Mouse (Mus musculus): ENCODE data around the gene Optc.
A peak's percentile ranks its signal among the peaks of the same experiment; 100 is the strongest.

The Optc gene

GRCm38 (mm10) chr1:133917456-133918087 lies 9.8 kb upstream of the Optc start:
- DNase-seq, result peak; percentile 51

- peak; percentile 80 for DNase-seq
Measured at GRCm38 (mm10) chr1:133915723-133916355, 8.0 kb upstream of the Optc start.

GRCm38 (mm10) chr1:133915115-133915514 lies 7.3 kb upstream of the Optc start:
- DNase-seq, result no peak

GRCm38 (mm10) chr1:133913018-133913417 lies 5.2 kb upstream of the Optc start:
- DNase-seq, result no peak

- DNase-seq, result no peak
Measured at GRCm38 (mm10) chr1:133911456-133911855, 3.7 kb upstream of the Optc start.

GRCm38 (mm10) chr1:133911008-133911407 lies 3.2 kb upstream of the Optc start:
- DNase-seq, result no peak

- DNase-seq, result no peak
Measured at GRCm38 (mm10) chr1:133910108-133910507, 2.3 kb upstream of the Optc start.

GRCm38 (mm10) chr1:133908659-133909575 lies 1.1 kb upstream of the Optc start:
- peak; percentile 59 for DNase-seq

- no peak for DNase-seq
Measured at GRCm38 (mm10) chr1:133906420-133906819, 1.4 kb downstream of the Optc start.

GRCm38 (mm10) chr1:133900825-133901224 lies 7.0 kb downstream of the Optc start:
- DNase-seq, result no peak

- no peak for DNase-seq
Measured at GRCm38 (mm10) chr1:133899043-133899542, 8.7 kb downstream of the Optc start.

- DNase-seq, result no peak
Measured at GRCm38 (mm10) chr1:133897293-133897692, 10.5 kb downstream of the Optc start.

GRCm38 (mm10) chr1:133891489-133891888 lies 16.3 kb downstream of the Optc start:
- DNase-seq, result peak; percentile 65

GRCm38 (mm10) chr1:133889949-133890598 lies 17.7 kb downstream of the Optc start:
- DNase-seq, result no peak

GRCm38 (mm10) chr1:133887538-133888250 lies 20.1 kb downstream of the Optc start:
- no peak for DNase-seq

GRCm38 (mm10) chr1:133887044-133887443 lies 20.8 kb downstream of the Optc start:
- no peak for DNase-seq

- no peak for DNase-seq
Measured at GRCm38 (mm10) chr1:133886431-133886830, 21.4 kb downstream of the Optc start.

- DNase-seq, result no peak
Measured at GRCm38 (mm10) chr1:133885811-133886210, 22.0 kb downstream of the Optc start.

GRCm38 (mm10) chr1:133884746-133885145 lies 23.1 kb downstream of the Optc start:
- no peak for DNase-seq

GRCm38 (mm10) chr1:133884090-133884489 lies 23.7 kb downstream of the Optc start:
- no peak for DNase-seq

- DNase-seq, result peak; percentile 42
Measured at GRCm38 (mm10) chr1:133882283-133883217, 25.2 kb downstream of the Optc start.
